Mouse (Mus musculus) mesoderm, embryonic 11.5 days (tissue): ENCODE results near the gene Il6.
A peak's percentile ranks its signal among the peaks of the same experiment; 100 is the strongest.
"Not testable (repeated sequence)": the region's sequence is repeated elsewhere in the genome, so short reads cannot be mapped to it uniquely, and the experiment has no call there.

Experiments
- DNase-seq: peaks from one replicate; pipeline ENCODE4 v3.0.0-alpha.2; 2012; ENCODE audit warnings: low read depth, low spot score

Il6 gene

GRCm38 (mm10) chr5:30012726-30013503, at the start of gene Il6:
Gene Il6, plus strand, starts transcription at chr5:30013114.
- DNase-seq = no peak

GRCm38 (mm10) chr5:29963488-29963887, 49.4 kb upstream of the Il6 start:
- DNase-seq = no peak

- DNase-seq = no peak
These were observed 42.7 kb upstream of the Il6 start for GRCm38 (mm10) chr5:29970212-29970611.

- DNase-seq = no peak
These were observed 40.1 kb upstream of the Il6 start for GRCm38 (mm10) chr5:29972796-29973195.

GRCm38 (mm10) chr5:29973533-29973932, 39.4 kb upstream of the Il6 start:
- DNase-seq = no peak

GRCm38 (mm10) chr5:29974115-29974514, 38.8 kb upstream of the Il6 start:
- DNase-seq = no peak

- no peak for DNase-seq
These were observed 19.3 kb upstream of the Il6 start for GRCm38 (mm10) chr5:29993583-29993982.

GRCm38 (mm10) chr5:29994344-29994743, 18.6 kb upstream of the Il6 start:
- no peak for DNase-seq

- no peak for DNase-seq
These were observed 15.6 kb upstream of the Il6 start for GRCm38 (mm10) chr5:29997351-29997750.

GRCm38 (mm10) chr5:30000921-30001320, 12.0 kb upstream of the Il6 start:
- no peak for DNase-seq

GRCm38 (mm10) chr5:30014580-30014979, 1.7 kb downstream of the Il6 start:
- DNase-seq = peak; percentile 14

GRCm38 (mm10) chr5:30035862-30036261, 22.9 kb downstream of the Il6 start:
- DNase-seq = not testable (repeated sequence)

- not testable (repeated sequence) for DNase-seq
These were observed 24.2 kb downstream of the Il6 start for GRCm38 (mm10) chr5:30037111-30037510.

GRCm38 (mm10) chr5:30039324-30039723, 26.4 kb downstream of the Il6 start:
- not testable (repeated sequence) for DNase-seq

- DNase-seq = not testable (repeated sequence)
These were observed 26.9 kb downstream of the Il6 start for GRCm38 (mm10) chr5:30039841-30040240.

- no peak for DNase-seq
These were observed 45.4 kb downstream of the Il6 start for GRCm38 (mm10) chr5:30058216-30058731.

GRCm38 (mm10) chr5:30059607-30060006, 46.7 kb downstream of the Il6 start:
- not testable (repeated sequence) for DNase-seq

GRCm38 (mm10) chr5:30067726-30068125, 54.8 kb downstream of the Il6 start:
- DNase-seq = peak; percentile 6
